Mouse (Mus musculus) liver, embryonic 14.5 days (tissue): ENCODE data around the gene Col2a1.

Experiments used
- CTCF ChIP-seq: IDR thresholded peaks from 2 replicates; pipeline ENCODE4 v1.5.1; 2016; ENCODE audit warnings: antibody characterized with exemption, low read depth, control low read depth
- EP300 ChIP-seq: IDR thresholded peaks from 2 replicates; pipeline ENCODE4 v1.6.1; 2016; ENCODE audit warnings: antibody characterized with exemption, low read depth

GRCm38 (mm10) chr15:97996716-97997256 is 7.7 kb downstream of the Col2a1 start:
- TF ChIP-seq EP300, result no peak
- no peak for TF ChIP-seq CTCF
